Mouse (Mus musculus): ENCODE data around the gene Prss53. TPM values are rescaled to one million over a fixed set of nuclear protein-coding genes. Genes with fewer than 3 reads are reported as not detected.

Prss53 gene
- polyA plus RNA-seq, 1 experiment, result 2.2 TPM

DNA sequence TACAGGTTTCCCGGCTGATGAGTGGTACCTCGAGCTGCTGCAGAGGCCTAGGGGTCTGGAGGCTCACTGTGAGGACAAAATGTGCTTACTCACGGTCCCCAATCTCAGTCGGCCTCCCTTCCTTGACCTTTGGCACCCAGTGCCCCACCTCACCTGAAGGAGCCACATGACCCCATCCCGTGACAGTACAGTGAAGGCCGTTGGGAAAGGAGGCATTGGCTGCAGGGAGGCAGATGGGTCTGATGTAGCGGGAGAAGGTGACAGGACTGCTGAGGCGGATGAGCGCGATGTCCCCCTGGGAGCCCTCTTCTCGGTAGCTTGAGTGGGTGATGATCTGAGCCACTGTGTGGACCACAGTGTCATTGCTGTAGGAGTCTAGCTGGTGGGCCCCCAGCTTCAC is 36.1 kb upstream of the Prss53 start:
- TF ChIP-seq POLR2A (IDR thresholded peaks at IDR 0.05; ENCODE audit: borderline replicate concordance, extremely low read depth, insufficient read depth, insufficient read length, poor library complexity, severe bottlenecking) (no peak), CTCF (IDR thresholded peaks at IDR 0.05; ENCODE audit: borderline replicate concordance, extremely low read depth, insufficient read depth, insufficient read length) (no peak)
- DNase-seq (ENCODE audit: low read depth), result no peak

DNA sequence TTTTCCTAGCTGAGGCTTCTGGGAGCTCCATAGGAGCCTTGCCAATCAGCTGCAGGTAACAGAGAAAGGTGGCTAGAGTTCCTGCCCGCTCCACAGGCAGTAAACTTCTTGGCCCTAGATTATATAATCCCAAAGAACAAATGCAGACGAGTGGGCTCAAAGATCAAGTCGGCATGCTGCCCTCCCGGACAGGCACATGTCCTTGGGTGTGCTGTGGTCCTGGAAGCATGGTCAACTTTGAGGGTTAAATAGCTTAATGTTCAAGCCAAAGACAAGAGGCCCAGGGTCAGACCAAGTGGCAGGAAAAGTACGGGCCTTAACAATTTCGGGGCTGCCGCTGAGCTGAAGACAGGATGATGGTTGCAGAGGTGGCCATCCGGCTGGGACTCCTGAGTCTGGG is 35.3 kb upstream of the Prss53 start:
- DNase-seq (ENCODE audit: low read depth), result no peak
- no peak for TF ChIP-seq POLR2A (IDR thresholded peaks at IDR 0.05; ENCODE audit: borderline replicate concordance, extremely low read depth, insufficient read depth, insufficient read length, poor library complexity, severe bottlenecking)
- no peak for TF ChIP-seq CTCF (IDR thresholded peaks at IDR 0.05; ENCODE audit: borderline replicate concordance, extremely low read depth, insufficient read depth, insufficient read length)

DNA sequence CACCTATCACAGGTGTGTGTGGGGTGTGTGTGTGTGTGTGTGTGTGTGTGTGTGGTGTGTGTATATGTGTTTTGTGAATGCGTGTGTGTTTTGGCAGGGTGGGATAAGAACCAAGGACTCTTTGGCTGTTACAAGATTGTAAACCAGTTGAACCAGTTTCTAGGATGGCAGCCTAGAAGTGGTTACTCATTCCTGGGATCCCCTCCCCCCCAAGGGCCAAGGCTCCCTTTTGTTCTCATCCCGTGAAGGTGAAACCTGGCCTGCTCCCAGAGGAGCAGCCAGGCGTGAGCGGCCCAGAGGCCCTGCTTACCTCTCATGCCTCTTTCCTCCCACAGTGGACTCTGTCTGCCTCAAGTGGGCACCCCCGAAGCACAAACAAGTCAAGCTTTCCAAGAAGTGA is 34.5 kb upstream of the Prss53 start:
- TF ChIP-seq POLR2A (IDR thresholded peaks at IDR 0.05; ENCODE audit: borderline replicate concordance, extremely low read depth, insufficient read depth, insufficient read length, poor library complexity, severe bottlenecking) (no peak), CTCF (IDR thresholded peaks at IDR 0.05; ENCODE audit: borderline replicate concordance, extremely low read depth, insufficient read depth, insufficient read length) (no peak)
- no peak for DNase-seq (ENCODE audit: low read depth)

DNA sequence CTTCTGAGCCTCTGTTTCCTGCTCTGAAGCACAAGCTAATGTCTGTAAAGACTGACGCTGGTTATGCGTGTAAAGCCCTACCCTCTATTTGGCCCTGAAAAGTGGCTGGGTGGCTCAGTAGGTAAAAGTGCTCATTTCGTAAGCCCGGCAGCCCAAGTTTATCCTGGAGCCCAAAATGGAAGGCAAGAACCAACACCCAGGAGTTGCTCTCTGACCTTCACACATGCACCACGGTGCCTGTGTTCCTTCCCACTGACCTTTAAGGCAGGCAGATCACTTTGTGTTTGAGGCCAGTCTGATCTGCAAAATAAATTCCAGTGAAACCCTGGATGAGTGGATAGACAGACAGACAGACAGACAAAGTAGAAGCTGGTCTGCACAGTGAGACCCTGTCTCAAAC is 32.9 kb upstream of the Prss53 start:
- DNase-seq (ENCODE audit: low read depth), result no peak
- TF ChIP-seq POLR2A (IDR thresholded peaks at IDR 0.05; ENCODE audit: borderline replicate concordance, extremely low read depth, insufficient read depth, insufficient read length, poor library complexity, severe bottlenecking) (no peak), CTCF (IDR thresholded peaks at IDR 0.05; ENCODE audit: borderline replicate concordance, extremely low read depth, insufficient read depth, insufficient read length) (no peak)

DNA sequence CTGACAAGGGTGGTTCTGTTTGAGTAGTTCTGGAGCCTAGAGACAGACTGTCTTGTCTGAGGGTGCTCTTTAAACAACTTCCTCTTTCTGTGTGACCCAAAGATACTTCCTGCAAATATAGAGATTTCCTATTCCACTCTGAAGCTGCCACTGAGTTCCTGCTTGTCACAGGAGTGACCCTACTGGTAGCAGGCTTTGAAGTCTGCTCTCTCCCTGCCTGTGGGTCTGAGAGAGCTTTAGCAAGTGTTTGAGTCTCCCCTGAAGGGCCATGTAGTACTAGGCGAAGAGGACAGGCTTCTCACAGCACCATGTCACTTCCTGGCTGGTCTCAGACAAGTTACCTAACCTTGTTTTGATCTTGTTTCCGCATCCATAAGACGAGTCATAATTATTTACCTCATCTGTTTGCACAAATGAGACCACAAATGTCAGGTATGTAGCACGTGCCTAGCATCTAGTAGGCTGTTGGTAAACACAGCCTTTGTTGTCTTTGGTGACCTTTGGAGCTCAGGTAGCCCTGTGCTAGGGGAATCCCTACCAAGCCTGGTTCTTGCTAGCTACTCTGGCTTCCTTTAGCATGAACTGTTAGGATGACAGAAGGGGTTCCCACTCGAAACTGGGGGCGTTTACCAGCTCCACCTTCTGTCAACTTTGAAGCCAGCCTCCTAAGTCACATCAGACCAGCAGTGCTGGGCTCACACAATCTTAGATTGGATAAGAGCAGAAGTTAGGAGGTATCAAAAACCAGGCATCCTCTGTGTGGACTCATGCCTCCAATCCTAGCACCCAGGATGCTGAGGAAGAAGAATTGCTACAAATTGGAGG is 31.9 kb upstream of the Prss53 start:
- TF ChIP-seq CTCF (IDR thresholded peaks at IDR 0.05; ENCODE audit: borderline replicate concordance, extremely low read depth, insufficient read depth, insufficient read length) (no peak), POLR2A (IDR thresholded peaks at IDR 0.05; ENCODE audit: borderline replicate concordance, extremely low read depth, insufficient read depth, insufficient read length, poor library complexity, severe bottlenecking) (no peak)
- DNase-seq (ENCODE audit: low read depth), result no peak

DNA sequence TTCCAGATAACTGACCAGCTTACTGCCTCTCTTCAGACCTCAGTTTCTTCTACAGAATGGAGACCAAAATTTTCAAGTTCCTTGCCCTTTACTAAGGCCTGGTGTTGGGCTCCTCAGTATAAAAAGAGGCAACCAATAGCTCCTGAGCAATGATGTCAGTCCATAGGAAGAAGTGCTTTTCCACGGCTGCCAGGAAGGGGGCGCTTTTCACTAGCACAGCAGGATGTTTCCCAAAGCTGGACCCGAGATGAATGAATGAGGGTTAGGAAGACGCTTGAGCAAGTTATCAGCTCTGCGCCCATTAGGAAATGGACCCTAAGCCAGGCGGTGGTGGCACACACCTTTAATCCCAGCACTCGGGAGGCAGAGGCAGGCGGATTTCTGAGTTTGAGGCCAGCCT is 30.7 kb upstream of the Prss53 start:
- TF ChIP-seq CTCF (IDR thresholded peaks at IDR 0.05; ENCODE audit: borderline replicate concordance, extremely low read depth, insufficient read depth, insufficient read length), result peak; percentile 40; the same call in 1 of the 2 replicates
- TF ChIP-seq POLR2A (IDR thresholded peaks at IDR 0.05; ENCODE audit: borderline replicate concordance, extremely low read depth, insufficient read depth, insufficient read length, poor library complexity, severe bottlenecking), result no peak
- DNase-seq (ENCODE audit: low read depth), result peak; percentile 7

DNA sequence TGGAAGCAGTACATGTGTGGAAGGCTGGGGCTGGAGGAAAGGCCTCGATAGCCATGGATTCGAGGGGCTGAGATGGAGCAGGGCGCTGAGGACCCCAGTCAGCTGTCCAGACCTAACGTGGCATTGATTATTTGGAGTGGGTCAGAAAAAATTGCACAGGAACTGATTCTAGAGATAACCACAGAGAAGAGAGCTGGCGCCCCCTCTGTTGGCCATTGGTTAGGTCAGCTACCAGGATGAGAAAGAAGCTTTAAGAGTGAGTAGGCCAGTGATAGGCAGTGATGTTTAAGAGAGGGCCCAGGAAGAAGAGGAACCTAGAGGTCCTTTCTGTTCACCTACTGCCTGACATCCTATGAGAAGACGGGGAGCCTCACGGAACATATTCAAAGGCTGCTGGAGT is 28.5 kb upstream of the Prss53 start:
- TF ChIP-seq POLR2A (IDR thresholded peaks at IDR 0.05; ENCODE audit: borderline replicate concordance, extremely low read depth, insufficient read depth, insufficient read length, poor library complexity, severe bottlenecking) (no peak), CTCF (IDR thresholded peaks at IDR 0.05; ENCODE audit: borderline replicate concordance, extremely low read depth, insufficient read depth, insufficient read length) (peak; percentile 40; the same call in 1 of the 2 replicates)
- no peak for DNase-seq (ENCODE audit: low read depth)

DNA sequence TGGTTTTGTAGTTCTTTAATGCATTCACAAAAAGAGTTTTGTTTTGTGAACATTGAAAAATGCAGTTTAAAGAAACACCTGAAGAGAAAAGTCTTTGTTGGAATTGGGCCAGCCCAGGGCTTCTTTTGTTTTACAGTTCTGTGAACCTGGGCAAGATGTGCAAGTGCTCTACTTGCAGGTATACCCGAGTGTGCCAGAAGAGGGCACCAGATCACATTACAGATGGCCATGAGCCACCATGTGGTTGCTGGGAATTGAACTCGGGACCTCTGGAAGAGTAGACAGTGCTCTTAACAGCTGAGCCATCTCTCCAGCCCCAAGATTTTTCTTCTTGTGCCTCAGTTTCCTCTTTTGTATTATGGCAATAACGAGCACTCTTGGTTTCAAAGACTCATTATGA is 27.4 kb upstream of the Prss53 start:
- DNase-seq (ENCODE audit: low read depth), result peak; percentile 36
- TF ChIP-seq POLR2A (IDR thresholded peaks at IDR 0.05; ENCODE audit: borderline replicate concordance, extremely low read depth, insufficient read depth, insufficient read length, poor library complexity, severe bottlenecking), result no peak
- TF ChIP-seq CTCF (IDR thresholded peaks at IDR 0.05; ENCODE audit: borderline replicate concordance, extremely low read depth, insufficient read depth, insufficient read length), result peak; percentile 45; the same call in 1 of the 2 replicates

DNA sequence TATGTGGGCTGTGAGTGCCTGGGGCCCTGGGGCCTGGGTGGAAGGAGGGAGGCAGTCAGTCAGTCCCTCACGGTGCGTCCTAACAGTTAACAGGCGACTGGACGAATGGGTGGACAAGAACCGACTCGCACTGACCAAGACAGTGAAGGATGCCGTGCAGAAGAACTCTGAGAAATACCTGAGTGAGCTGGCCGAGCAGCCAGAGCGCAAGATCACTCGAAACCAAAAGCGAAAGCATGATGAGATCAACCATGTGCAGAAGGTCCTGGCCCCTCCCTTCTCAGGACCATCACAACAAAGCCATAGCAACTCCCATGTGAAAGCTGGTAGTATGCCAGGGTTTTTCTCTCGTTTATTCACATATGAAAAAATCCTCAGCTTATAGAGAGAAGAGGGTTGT is 24.5 kb upstream of the Prss53 start:
- DNase-seq (ENCODE audit: low read depth), result no peak
- TF ChIP-seq CTCF (IDR thresholded peaks at IDR 0.05; ENCODE audit: borderline replicate concordance, extremely low read depth, insufficient read depth, insufficient read length) (no peak), POLR2A (IDR thresholded peaks at IDR 0.05; ENCODE audit: borderline replicate concordance, extremely low read depth, insufficient read depth, insufficient read length, poor library complexity, severe bottlenecking) (no peak)

DNA sequence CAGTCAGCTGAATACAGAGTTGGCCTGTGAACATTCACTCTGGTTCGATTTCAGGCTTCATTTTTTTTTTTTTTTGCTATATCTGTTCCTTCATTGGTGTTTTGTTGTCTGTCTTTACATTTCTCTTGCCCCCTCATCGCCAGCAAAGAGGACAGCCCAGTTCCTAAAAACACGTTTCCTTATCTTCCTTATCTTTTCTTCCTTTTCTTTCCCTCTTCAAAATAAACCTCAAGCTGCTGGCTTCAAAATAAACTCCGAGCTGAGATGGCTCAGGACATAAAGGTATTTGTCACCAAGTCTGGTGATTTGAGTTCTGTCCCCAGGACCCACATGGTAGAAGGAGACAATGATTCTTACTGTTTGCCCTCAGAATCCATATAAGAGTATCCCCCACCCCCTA is 22.2 kb upstream of the Prss53 start:
- TF ChIP-seq CTCF (IDR thresholded peaks at IDR 0.05; ENCODE audit: borderline replicate concordance, extremely low read depth, insufficient read depth, insufficient read length) (no peak), POLR2A (IDR thresholded peaks at IDR 0.05; ENCODE audit: borderline replicate concordance, extremely low read depth, insufficient read depth, insufficient read length, poor library complexity, severe bottlenecking) (no peak)
- no peak for DNase-seq (ENCODE audit: low read depth)

DNA sequence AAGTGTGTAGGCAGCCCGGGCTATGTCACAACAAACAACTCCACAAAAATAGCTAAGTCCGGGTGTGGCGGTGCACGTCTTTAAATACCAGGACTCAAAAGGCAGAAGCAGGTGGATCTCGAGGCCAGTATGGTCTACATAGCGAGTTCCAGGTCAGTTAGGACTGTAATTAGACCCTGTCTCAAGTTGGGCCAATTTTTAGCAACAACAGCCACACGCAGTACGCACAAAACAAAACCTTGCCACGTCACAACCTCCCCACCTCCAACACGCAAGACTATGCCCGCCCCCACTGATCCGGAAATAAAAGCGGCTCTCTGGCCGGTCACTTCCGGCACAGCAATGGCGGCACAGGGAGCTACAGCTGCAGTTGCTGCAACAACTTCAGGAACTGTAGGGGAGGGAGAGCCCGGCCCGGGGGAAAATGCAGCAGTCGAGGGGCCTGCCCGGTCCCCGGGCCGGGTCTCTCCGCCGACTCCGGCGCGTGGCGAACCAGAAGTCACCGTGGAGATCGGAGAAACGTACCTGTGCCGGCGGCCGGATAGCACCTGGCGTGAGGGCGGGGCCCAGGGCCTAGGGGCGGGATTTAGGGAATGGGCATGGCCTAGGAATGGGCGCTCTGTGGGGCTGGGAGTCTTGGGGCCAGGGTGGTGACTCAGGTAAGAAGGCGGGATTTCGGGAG is 21.6 kb upstream of the Prss53 start, which contains the start of gene Kat8:
Kat8 (plus strand) TSS at position 327 of the 682 bp plus-strand sequence.
- TF ChIP-seq POLR2A (IDR thresholded peaks at IDR 0.05; ENCODE audit: borderline replicate concordance, extremely low read depth, insufficient read depth, insufficient read length, poor library complexity, severe bottlenecking) (0 out of 2 replicates have a peak, but pooled peaks have one; percentile 36), CTCF (IDR thresholded peaks at IDR 0.05; ENCODE audit: borderline replicate concordance, extremely low read depth, insufficient read depth, insufficient read length) (no peak)
- peak; percentile 97 for DNase-seq (ENCODE audit: low read depth)

All from brain, embryonic 14.5 days (tissue).